Mouse (Mus musculus): Measurements from ENCODE around the gene Ccnt2. TPM values are rescaled to one million over a fixed set of nuclear protein-coding genes. Genes with fewer than 3 reads are reported as not detected.
"Not testable (repeated sequence)": the region's sequence is repeated elsewhere in the genome, so short reads cannot be mapped to it uniquely, and the experiment has no call there.

Ccnt2 gene
- 39.7 and 39.8 TPM in 2 replicates for polyA plus RNA-seq (2012; rRNA removed)

DNA sequence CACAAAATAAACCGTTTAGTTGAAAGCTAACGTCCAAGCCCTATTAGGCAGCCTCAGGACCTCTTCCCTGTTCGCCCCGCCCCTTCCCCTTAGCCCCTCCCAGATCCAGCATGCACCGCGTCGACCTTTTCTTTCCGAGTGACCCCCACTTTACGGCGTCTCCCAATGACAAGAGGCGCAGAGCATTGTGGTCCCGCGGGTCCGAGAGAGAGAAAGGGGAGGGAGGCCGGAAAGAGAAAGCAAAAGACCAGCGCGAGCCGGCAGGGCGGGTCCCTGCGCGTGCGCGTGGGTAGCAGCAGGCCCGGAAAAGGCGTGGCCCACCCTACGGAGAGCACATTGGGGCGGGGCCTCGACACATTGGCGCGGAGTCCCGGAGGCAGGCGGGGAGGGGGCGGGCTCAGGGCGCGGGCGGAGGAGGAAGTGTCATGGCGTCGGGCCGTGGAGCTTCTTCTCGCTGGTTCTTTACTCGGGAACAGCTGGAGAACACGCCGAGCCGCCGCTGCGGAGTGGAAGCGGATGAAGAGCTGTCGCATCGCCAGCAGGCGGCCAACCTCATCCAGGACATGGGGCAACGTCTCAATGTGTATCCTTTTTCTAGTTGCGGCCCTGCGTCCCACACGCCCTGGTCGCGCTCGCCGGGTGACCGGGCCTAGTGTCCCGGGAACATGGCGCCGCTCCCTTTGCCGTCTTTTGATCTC, at the start of gene Ccnt2:
Ccnt2 (plus strand) TSS at position 362 of the 698 bp plus-strand sequence.
- DNase-seq (ENCODE audit: low spot score), result peak; percentile 96

DNA sequence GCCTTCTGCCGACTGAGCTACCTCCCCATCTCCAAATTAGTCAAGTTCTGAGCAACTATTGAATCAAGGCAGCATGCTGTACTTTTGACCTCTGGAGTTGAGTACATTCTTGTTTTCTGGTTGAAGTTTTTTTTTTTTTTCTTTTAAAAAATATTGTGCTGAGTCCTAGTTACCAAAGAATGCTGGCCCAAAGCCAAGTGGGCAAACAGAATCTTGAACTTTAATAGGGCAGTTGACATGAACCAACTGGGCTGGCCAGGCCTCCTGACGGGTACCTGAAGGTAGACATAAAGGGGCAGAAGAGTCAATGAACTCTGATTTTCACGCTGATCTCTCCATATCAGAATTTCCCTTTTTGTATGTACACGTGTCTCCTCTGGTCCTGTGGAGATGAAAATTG, 44.9 kb upstream of the Ccnt2 start, which contains the start of gene Acmsd:
Acmsd (plus strand) TSS at position 318 of the 400 bp plus-strand sequence.
- DNase-seq (ENCODE audit: low spot score), result no peak

DNA sequence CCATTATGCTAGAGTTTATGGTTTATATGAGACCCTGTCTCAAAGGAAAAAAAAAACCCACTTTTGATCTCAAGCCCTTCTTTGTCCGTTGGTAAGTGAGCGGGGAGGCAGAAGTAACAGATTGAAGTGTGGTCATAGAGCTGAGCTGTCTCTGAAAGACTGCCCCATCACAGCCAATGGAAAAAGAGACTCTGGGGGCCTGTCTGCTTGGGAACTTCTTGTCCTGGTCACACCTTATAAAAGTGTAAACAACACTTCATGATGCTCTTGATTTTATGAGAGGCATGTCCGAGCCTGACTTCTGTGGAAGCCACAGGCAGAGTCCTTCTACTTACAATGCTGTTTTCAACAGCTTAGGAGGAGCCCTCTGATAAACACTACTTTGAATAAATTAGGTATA, 42.9 kb upstream of the Ccnt2 start:
- DNase-seq (ENCODE audit: low spot score), result no peak

DNA sequence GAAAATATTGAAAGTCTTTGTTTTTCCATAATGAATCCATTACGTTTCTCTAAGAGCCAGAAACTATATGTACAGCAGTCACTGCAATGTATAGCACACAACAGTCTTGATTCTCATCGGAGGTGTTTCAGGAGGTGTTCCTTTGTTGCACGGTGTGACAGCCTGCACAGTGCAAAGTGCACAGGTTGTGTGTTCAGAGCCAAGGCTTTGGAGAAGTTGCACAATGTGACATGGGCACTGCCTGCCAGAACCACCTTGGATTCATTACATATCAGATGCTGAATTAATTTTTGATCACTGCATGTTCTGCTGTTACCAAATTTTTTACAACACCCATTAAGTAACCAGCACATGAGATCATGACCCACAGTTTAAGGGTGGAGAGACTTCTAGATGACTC, 41.5 kb upstream of the Ccnt2 start:
- no peak for DNase-seq (ENCODE audit: low spot score)

DNA sequence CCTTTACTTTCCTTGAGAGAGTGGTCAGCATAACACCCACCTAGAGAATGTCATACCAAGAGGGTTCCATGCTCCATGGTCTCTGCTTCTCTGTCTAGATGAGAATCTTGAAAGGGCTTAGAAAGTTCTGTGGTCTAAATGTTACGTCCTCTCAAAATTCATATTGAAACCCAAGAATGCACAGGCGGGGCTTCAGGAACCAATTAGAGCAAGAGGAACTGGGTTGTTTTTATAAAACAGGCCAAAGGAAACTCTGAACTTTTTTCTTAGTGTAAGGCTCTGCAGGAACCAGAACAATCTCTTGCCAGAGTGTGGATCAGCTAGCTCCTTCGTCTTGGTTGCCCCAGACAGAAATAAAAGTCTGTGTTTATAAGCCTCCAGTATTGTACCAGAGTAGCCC, 41.1 kb upstream of the Ccnt2 start:
- DNase-seq (ENCODE audit: low spot score), result no peak

DNA sequence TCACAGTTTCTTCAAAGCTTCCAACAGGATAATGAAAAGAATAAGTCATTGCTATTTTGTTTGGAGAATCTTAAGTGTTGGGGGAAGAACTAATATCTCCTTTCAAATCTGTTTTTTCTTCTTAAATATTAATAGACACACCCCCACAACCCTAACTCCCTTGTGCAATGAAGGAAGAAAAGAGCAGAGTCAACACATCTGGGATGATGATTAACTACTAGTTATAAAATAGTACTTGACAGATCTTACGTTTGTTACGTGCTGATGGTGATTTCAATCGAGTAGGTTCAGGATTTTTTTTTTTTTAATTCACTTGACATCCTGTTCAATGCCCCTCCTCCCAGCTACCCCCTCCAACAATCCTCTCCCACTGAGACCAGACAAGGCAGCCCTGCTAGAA, 38.6 kb upstream of the Ccnt2 start:
- DNase-seq (ENCODE audit: low spot score), result no peak

DNA sequence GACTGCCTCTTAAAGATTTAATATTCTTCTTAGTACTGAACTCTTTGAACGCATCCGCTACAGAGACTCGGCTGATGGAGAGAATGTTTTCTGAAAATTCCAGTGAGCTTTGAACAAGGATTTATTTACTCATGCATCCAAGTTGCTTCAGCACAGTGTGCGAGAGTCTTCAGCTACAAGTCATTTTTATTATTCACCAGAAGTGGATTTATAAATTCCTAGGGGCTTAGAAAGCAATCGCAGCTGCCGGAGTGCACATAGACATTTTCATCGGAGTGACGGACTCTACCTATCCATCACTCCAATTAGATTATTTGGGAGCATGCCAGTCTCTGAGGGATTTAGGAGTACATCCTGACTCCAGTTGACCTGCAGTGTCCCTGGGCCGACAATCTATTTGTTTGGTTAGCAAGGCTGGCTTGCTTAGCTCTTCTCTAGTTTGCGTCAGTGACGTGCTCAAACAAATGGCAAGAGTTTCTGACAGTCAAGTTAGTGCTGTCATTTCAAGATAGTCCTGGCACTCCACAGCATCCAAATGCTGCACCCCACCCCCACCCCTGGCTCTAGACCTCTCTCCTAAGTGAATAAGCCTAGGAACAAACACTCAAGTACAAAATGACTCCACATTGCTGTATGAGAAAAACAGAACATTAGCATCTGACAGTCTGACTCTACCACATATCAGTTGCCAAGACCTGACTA, 23.4 kb upstream of the Ccnt2 start:
- no peak for DNase-seq (ENCODE audit: low spot score)

DNA sequence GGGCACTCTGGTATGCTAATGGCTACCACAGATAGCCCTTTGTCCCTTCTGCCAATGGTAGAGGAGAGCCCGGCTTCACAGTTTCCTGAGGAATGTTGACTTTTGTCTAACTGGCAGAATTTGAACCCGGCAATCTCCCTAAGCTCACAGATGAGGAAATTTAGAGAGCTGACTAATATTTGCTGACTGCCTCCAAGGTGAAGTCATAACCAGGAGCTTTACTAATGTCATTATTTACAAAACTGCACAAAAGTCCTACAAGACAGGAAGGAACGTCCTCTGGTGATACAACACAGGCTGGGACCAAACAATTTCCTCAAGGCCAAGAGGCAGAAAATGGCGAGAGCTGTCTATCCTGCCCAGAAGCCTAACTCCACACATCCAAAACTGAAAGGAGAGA, 18.2 kb upstream of the Ccnt2 start:
- DNase-seq (ENCODE audit: low spot score), result no peak

DNA sequence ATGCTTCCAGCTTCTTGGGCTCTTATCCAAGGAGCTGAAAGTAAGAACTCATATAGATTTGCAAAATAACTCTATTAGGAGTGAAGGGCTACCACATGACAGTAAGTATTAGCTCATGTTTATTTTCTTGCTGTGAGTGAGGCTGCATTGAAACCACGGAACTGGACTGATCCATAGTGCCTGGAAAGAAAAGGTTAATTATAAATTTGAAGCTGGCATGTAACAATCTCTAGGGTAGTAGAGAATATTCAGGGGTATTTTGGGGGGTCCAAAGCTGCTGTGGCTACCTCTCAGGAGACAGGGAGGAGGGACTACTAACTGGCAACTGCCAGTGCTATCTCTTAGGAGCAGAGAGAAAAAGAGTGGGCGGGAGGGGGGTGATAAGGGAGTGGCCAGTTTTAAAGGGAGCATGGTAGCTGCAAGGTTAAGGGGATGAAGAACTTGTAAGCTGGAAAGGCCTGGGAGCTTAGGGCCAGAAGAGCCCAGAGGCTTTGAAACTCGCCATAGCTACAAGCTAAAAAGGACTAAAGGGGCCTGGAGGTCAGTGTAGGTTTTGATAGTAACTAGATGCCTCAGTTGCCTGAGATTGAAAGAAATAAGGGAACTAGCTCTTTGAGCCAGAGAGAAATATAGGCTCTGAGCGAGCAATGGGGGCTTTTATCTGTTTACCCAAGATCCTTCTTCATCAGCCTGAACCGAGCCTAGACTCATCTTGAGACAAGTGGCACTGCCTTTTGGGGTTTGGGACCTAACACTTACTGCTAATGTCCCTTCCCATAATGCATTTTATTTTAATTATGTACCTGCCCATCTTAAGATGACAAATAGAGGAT, 17.4 kb upstream of the Ccnt2 start:
- no peak for DNase-seq (ENCODE audit: low spot score)

DNA sequence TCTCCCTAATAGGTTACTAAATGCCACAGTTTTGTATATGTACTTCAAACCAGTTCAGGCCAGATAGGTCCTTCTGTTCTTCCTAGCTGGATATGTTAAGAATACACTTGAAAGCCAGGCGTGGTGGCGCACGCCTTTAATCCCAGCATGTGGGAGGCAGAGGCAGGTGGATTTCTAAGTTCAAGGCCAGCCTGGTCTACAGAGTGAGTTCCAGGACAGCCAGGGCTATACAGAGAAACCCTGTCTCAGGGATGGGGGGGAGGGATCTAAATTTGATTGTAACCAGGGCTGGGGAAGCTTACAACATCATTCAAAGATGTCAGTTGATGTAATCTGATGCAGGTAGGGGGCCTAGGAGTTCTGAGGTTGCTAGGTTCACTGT, 16.8 kb upstream of the Ccnt2 start:
- not testable (repeated sequence) for DNase-seq (ENCODE audit: low spot score)

DNA sequence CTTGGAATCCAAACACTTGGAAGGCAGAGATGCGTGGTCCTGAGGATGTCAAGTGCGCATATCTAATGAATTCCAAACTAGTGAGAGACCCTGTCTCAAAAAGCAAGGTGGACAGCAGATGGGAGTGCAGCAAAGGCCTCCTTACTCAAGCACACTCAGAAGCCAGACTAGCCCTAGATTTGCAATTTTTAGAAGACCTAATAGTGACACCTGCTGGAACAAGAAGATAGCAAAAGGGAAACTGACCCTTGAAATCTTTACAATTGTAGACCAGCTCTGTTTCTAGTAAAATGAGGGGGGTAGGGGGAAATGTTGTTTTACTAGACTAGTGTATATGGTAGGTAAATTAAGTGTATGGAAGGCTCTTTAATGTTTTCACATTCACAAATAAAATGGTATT, 8.5 kb upstream of the Ccnt2 start:
- DNase-seq (ENCODE audit: low spot score), result no peak

DNA sequence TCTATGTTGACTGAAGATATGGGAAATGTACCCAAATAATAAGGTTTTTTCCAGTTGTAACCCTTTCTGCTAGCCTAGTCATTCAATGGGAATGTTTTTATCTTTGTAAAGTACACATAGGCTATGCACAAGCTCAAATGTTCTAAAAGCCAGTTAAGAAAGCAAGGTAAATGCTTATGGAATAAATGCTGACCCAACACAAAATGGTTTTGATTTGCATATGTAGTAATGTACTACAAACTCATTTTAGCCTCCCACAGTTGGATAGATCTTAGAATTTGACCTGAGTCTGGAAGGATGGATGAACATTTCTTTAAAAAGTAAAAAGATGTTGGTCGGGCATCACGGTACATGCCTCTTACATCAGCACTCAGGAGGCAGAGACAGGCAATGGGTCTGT, 7.2 kb upstream of the Ccnt2 start:
- no peak for DNase-seq (ENCODE audit: low spot score)

DNA sequence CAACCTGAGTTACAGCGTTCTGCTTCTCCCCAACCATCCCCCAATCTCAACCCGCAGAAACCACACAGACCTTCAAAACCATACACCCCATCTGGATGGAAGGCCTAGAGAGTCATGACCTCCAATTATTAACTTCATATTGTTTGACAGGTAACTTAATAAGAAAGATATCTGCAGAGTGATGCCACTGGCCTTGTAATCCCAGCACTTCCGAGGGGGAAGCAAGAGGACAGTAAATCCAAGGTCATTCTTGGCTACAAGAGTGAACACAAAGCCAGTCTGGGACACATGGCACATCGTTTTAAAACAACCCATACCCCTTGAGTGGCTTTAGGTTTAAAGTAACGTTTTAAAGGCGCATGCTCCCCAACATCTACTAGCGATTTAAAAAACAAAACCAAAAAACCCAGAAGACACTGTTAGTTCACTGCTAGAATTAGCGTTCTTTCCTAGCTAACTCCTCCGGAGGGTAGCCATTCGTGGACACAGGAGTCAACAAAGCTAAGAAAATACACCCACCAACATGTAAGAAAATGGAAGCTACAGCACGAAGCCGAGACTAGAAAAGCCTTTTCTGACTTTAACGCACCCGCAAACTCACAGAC, 664 bp upstream of the Ccnt2 start:
- DNase-seq (ENCODE audit: low spot score), result no peak

DNA sequence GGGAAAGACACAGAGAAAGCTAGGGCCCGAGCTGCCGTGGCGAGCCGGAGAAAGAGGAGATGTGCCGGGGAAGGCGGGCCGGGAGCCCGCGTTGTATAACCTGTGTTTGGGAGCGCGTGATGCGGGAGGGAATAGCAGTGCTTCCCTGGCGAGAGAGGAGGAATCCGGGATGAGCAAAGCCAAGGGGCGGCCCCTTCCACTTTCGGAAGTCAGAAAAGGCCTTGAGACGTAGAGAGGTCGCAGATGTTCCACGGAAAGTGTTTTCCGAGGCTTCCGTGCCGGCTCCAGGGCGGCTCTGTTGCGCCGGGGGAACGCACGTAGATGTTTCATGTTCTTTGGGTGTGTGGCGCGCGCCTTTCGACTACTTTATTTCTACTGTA, 527 bp downstream of the Ccnt2 start:
- DNase-seq (ENCODE audit: low spot score), result no peak

DNA sequence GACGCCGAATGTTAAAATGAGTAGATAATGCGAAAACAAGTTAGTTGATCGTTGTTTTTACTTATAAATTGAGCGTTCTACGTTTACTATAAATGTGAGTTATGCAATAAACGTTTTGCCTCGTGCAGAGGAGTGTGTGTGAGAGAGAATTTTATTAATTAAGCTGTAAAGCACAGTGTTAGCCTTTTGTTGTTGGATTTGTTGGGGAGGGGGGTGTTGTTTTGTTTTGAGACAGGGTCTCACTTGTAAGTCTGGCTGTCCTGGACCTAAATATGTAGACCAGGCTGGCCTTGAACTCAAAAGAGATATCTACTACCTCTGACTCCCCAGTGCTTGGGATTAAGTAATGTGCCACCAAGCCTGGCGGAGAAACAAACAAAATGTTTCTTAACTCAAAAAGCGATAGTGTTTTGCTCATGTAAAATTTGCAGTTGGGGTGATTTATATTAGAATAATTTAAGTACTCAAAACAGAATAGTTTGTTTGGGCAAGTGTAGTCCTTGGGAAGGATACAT, 1.3 kb downstream of the Ccnt2 start:
- no peak for DNase-seq (ENCODE audit: low spot score)

DNA sequence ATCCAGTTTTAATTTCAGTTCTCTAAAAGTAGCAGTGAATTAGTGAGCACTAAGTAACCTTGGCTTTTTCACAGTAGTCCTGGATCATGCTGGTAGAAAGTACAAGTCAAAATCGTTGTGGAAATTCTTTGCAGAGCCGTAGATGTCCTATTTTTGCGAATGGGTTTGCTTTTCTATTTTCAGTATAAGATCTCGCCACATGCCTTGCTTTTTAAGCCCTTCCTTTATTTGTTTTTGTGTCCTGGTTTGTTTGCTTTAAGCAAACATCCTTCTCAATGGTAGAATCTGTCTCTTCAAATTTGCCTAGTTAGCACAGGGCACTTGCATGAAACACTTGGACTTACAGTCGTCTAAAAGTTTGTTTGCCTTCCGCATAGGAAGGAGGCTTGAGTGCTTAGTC, 2.3 kb downstream of the Ccnt2 start:
- no peak for DNase-seq (ENCODE audit: low spot score)

DNA sequence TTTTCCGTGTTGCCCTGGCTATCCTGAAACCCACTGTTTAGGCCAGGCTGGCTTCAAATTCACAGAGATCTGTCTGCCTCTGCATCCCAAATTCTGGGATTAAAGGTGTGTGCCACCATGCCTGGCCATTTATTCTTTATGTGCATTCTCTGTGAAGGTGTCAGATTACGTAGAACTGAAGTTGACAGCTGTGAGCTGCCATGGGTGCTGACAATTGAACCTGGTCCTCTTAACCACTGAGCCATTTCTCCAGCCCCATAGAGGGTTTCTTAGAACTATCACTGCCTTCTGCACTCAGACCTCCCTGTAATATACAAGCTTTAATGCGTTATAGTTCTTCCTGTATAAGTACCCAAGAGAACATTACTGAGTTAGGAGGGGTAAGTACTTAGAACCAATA, 4.6 kb downstream of the Ccnt2 start:
- DNase-seq (ENCODE audit: low spot score), result no peak

DNA sequence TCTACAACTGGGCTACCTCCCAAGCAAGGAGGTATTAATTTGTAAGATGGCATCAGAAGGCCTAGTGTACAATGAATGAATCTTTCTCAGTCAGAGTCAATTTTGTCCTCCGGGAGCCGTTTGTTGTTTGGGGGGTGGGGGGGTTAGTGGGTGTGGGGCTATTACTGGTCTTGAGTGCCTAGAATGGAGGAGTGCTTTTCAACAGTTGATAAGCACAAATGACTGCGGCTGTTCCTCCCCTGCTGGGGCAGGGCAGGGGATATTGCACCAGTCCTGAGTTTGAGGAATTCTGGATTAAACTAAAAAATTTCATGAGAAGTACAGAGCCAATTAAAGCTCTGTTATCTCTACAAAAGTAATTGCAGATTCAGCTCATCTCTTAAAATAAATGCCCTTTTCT, 6.2 kb downstream of the Ccnt2 start:
- no peak for DNase-seq (ENCODE audit: low spot score)

DNA sequence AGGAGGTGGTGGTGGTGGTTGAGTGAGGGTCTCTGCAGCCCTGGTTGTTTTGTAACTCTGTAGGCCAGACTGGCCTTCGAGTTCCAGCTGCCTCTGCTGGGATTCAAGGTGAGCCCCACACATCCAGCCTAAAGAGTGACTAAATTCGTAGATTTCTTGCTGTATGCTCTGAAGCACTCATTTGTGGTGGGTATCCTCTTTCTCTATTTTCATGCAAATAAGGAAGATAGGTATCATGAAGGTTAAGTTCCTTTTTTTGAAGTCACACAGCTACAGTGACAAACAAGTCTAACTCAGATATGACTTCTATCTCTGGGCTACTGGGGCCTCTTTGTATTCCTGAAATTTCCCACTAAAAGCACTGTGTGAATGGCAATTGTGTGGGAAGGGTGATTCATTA, 6.9 kb downstream of the Ccnt2 start:
- DNase-seq (ENCODE audit: low spot score), result no peak

DNA sequence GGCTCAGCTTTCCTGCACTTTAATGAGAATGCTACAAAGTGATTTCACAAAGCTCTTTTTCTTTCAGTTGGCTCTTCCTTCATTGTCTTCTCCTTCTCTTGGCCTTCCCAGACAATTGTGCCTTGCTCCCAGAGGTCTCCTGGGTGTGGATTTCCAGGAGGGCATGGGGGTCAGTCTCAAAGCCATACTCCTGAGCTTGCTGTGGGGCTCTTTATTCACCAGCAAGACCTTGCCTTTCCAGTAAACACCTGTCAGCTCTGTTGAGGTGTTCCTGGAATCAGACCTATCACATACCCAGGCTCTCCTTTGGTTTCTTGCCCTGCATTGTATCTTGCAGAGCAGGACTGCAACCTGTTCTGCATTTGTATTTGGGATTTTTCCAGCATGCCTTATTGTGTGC, 9.9 kb downstream of the Ccnt2 start:
- DNase-seq (ENCODE audit: low spot score), result no peak

DNA sequence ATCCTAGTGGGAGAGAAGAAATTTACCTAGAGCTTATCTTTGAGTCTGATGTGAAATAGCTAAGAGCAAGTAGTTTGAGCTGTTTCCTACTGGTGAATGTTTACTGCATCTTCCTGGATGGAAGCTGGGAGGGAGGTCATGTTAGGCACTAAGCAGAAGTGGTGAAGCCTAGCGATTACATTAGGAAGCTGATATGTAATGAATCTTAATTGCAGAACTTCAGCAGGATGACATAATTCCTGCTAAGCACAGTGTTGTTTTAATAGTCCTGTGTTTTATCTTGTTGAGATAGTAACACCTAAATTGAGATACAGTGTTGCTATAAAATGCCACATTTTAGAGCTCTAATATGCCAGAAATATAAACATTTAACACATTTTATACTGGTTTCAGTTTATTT, 11.9 kb downstream of the Ccnt2 start:
- no peak for DNase-seq (ENCODE audit: low spot score)

DNA sequence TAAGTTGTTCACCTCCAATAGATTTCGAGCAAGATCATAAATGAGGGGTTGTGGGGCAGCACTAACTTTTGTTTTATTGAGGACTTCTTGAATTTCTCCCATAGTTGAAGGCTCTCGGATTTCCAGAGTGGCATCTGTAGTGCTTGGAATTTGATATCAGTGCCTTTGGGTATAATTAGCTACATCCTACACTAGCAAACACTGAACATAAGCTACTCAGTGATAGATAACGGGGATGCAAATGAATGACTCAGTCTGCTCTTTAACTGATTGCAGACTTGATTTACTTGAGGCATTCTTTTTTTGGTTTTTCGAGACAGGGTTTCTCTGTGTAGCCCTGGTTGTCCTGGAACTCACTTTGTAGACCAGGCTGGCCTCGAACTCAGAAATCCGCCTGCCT, 15.0 kb downstream of the Ccnt2 start:
- DNase-seq (ENCODE audit: low spot score), result no peak
